ENCODE assay signal across 11 mouse cellular contexts in genomic region chr11:82406358-82407221, GRCm38 (mm10). TPM values are rescaled to one million over a fixed set of nuclear protein-coding genes. Genes with fewer than 3 reads are reported as not detected.
DNase-seq lines count a peak whose midpoint lies in the region; ATAC-seq lines count a peak whose summit lies in the region.
"Had no signal": no experiment of that assay in that cellular context is flagged by ENCODE, and none has a peak within 500 bp of the region (broad histone marks: within the 10 kb centered on the region; RNA-seq: fewer than 3 reads in every experiment).

No protein-coding gene starts in this region.

- 33% methylated on average over 11 of the region's 11 CpGs for WGBS in lung, embryonic 15.5 days
- 18% methylated on average over 11 of the region's 11 CpGs for WGBS in embryonic facial prominence, embryonic 12.5 days
- 31% methylated on average over 11 of the region's 11 CpGs for whole genome bisulfite sequencing in kidney, embryonic 16.5 days
- 15% methylated on average over 11 of the region's 11 CpGs for WGBS in neural tube, embryonic 14.5 days

- no peak overlapping the region for H3K9ac ChIP-seq in lung, embryonic 15.5 days
- H3K9ac ChIP-seq in embryonic facial prominence, embryonic 12.5 days = no peak overlapping the region
- no peak overlapping the region for H3K9ac ChIP-seq in kidney, embryonic 16.5 days (replicated peaks; ENCODE audit: low read length)
- H3K9ac ChIP-seq in neural tube, embryonic 14.5 days (replicated peaks; ENCODE audit: low read depth, low read length) = no peak overlapping the region

- no peak overlapping the region for H3K4me3 ChIP-seq in lung, embryonic 15.5 days
- no peak overlapping the region for H3K4me3 ChIP-seq in embryonic facial prominence, embryonic 12.5 days
- no peak overlapping the region for H3K4me3 ChIP-seq in kidney, embryonic 16.5 days (ENCODE audit: low read length)
- H3K4me3 ChIP-seq in neural tube, embryonic 14.5 days (ENCODE audit: low read depth, low read length) = no peak overlapping the region

- no peak overlapping the region for H3K27ac ChIP-seq in lung, embryonic 15.5 days
- no peak overlapping the region for H3K27ac ChIP-seq in embryonic facial prominence, embryonic 12.5 days
- H3K27ac ChIP-seq in kidney, embryonic 16.5 days (ENCODE audit: low read length) = no peak overlapping the region
- H3K27ac ChIP-seq in neural tube, embryonic 14.5 days (ENCODE audit: low read depth, low read length) = no peak overlapping the region

- H3K4me1 ChIP-seq in lung, embryonic 15.5 days = no peaks in the 10 kb centered on the region
- H3K4me1 ChIP-seq in embryonic facial prominence, embryonic 12.5 days = 0 out of 2 replicates have a peak, but pooled peaks cover 12% of the 10 kb centered on the region
- peaks cover 21% of the 10 kb centered on the region for H3K4me1 ChIP-seq in kidney, embryonic 16.5 days (ENCODE audit: insufficient read depth, low read length)
- peaks cover 13% of the 10 kb centered on the region; the same call in 1 of the 2 replicates for H3K4me1 ChIP-seq in neural tube, embryonic 14.5 days (ENCODE audit: control insufficient read depth, insufficient read depth, low read length)

- no peaks in the 10 kb centered on the region for H3K27me3 ChIP-seq in lung, embryonic 15.5 days
- H3K27me3 ChIP-seq in embryonic facial prominence, embryonic 12.5 days = 0 out of 2 replicates have a peak, but pooled peaks cover 3% of the 10 kb centered on the region
- no peaks in the 10 kb centered on the region for H3K27me3 ChIP-seq in kidney, embryonic 16.5 days (ENCODE audit: insufficient read depth, low read length)
- H3K27me3 ChIP-seq in neural tube, embryonic 14.5 days (ENCODE audit: control insufficient read depth, insufficient read depth, low read length) = no peaks in the 10 kb centered on the region

- H3K9me3 ChIP-seq in lung, embryonic 15.5 days = no peaks in the 10 kb centered on the region
- no peaks in the 10 kb centered on the region for H3K9me3 ChIP-seq in embryonic facial prominence, embryonic 12.5 days
- no peaks in the 10 kb centered on the region for H3K9me3 ChIP-seq in kidney, embryonic 16.5 days (ENCODE audit: low read length)
- H3K9me3 ChIP-seq in neural tube, embryonic 14.5 days (ENCODE audit: control insufficient read depth, low read length) = no peaks in the 10 kb centered on the region

- no peaks in the 10 kb centered on the region for H3K36me3 ChIP-seq in lung, embryonic 15.5 days
- H3K36me3 ChIP-seq in embryonic facial prominence, embryonic 12.5 days = no peaks in the 10 kb centered on the region
- no peaks in the 10 kb centered on the region for H3K36me3 ChIP-seq in kidney, embryonic 16.5 days (ENCODE audit: insufficient read depth, low read length)
- no peaks in the 10 kb centered on the region for H3K36me3 ChIP-seq in neural tube, embryonic 14.5 days (ENCODE audit: control insufficient read depth, insufficient read depth, low read length)

- no peak for DNase-seq in lung, postnatal 25 days (ENCODE audit: low spot score)
- DNase-seq in spleen, postnatal 4 days (ENCODE audit: low spot score in 2 of 2) = no peak
- no peak for DNase-seq in ovary, adult 18-20 months (ENCODE audit: low spot score)
- DNase-seq: cerebellum, postnatal 14 days; liver; lung, postnatal 10 days had no signal

- ATAC-seq in lung, embryonic 15.5 days (ENCODE audit: borderline replicate concordance, extremely low read depth, low FRiP score, low TSS enrichment) = 0 out of 2 replicates have a peak, but pooled peaks have one; percentile 31
- peak; percentile 53; the same call in 1 of the 2 replicates for ATAC-seq in embryonic facial prominence, embryonic 12.5 days (ENCODE audit: insufficient number of reproducible peaks, insufficient read depth, low FRiP score, low TSS enrichment)
- peak; percentile 78 for ATAC-seq in kidney, embryonic 16.5 days (ENCODE audit: low FRiP score, low TSS enrichment)
- 0 out of 2 replicates have a peak, but pooled peaks have one; percentile 11 for ATAC-seq in neural tube, embryonic 14.5 days (ENCODE audit: low read depth)
- ATAC-seq in CD4-positive, CD25-positive, alpha-beta regulatory T cell, adult 4 months = no peak

- no peak overlapping the region for H3K4me2 ChIP-seq in lung, embryonic 15.5 days
- no peak overlapping the region for H3K4me2 ChIP-seq in embryonic facial prominence, embryonic 12.5 days (replicated peaks)
- no peak overlapping the region for H3K4me2 ChIP-seq in kidney, embryonic 16.5 days (replicated peaks; ENCODE audit: low read depth, low read length)
- H3K4me2 ChIP-seq in neural tube, embryonic 14.5 days (ENCODE audit: low read depth, low read length) = no peak overlapping the region

RNA-seq across cellular contexts. Expression of gene Tmem132e, which starts 17.9 kb away (rescaled TPM):
- polyA plus RNA-seq in lung, embryonic 15.5 days (2015; fragmentation: Nextera tagmentation; extraction: Ambion mirVana) = 0.11 and 0.12 TPM in 2 replicates
- polyA plus RNA-seq in embryonic facial prominence, embryonic 12.5 days (2016; fragmentation: Nextera tagmentation; extraction: Ambion mirVana) = 1.8 and 2.4 TPM in 2 replicates
- polyA plus RNA-seq in kidney, embryonic 16.5 days (2015; fragmentation: Nextera tagmentation; extraction: Ambion mirVana) = 0.10 and 0.40 TPM in 2 replicates
- polyA plus RNA-seq in neural tube, embryonic 14.5 days (2014; fragmentation: Nextera tagmentation; extraction: Ambion mirVana) = 5.8 and 6.1 TPM in 2 replicates
- not detected for polyA plus RNA-seq in CD4-positive, CD25-positive, alpha-beta regulatory T cell, adult 4 months (2017; shearing (Covaris generic))
